Mouse (Mus musculus) neural tube, embryonic 15.5 days (tissue): Measurements from ENCODE around the gene Copg2. TPM values are rescaled to one million over a fixed set of nuclear protein-coding genes. Genes with fewer than 3 reads are reported as not detected.

Experiments
- ATAC-seq: fragments of 200-750 bp; cut with Nextera tagmentation; 2 replicates; pipeline ENCODE4 v1.8.0; 2017; ENCODE audit warnings: mild to moderate bottlenecking, moderate TSS enrichment, moderate library complexity; ENCODE audit not compliant: low FRiP score
- H3K27ac ChIP-seq: fragments of 300-500 bp; sonication (generic); replicated peaks from 2 replicates; pipeline ENCODE4 v1.5.1; 2015; ENCODE audit warnings: mild to moderate bottlenecking, inconsistent platforms
- H3K27me3 ChIP-seq: fragments of 300-500 bp; sonication (generic); replicated peaks from 2 replicates; pipeline ENCODE4 v1.6.1; 2015; ENCODE audit warnings: inconsistent platforms
- H3K36me3 ChIP-seq: fragments of 300-500 bp; sonication (generic); 2 replicates; pipeline ENCODE4 v1.6.1; 2015; ENCODE audit warnings: inconsistent platforms
- H3K4me1 ChIP-seq: fragments of 300-500 bp; sonication (generic); 2 replicates; pipeline ENCODE4 v1.6.1; 2015; ENCODE audit warnings: inconsistent platforms
- H3K4me2 ChIP-seq: fragments of 300-500 bp; sonication (generic); 2 replicates; pipeline ENCODE4 v1.6.1; 2015; ENCODE audit warnings: inconsistent platforms, mild to moderate bottlenecking, moderate library complexity
- H3K4me3 ChIP-seq: fragments of 300-500 bp; sonication (generic); replicated peaks from 2 replicates; pipeline ENCODE4 v1.5.1; 2015; ENCODE audit warnings: mild to moderate bottlenecking, inconsistent platforms
- H3K9ac ChIP-seq: fragments of 300-500 bp; sonication (generic); replicated peaks from 2 replicates; pipeline ENCODE4 v1.6.1; 2015; ENCODE audit warnings: mild to moderate bottlenecking, inconsistent platforms
- H3K9me3 ChIP-seq: fragments of 300-500 bp; sonication (generic); replicated peaks from 2 replicates; pipeline ENCODE4 v1.6.1; 2016; ENCODE audit warnings: inconsistent platforms
- WGBS: fragments of 180-500 bp; shearing (Covaris S2); methylation state at CpG from one replicate; pipeline ENCODE4 v1.1.7; 2015; ENCODE audit warnings: mixed read lengths; 5-methylcytosine and 5-hydroxymethylcytosine counted together
- polyA plus RNA-seq: library from polyadenylated mRNA; unstranded; fragments of >200 nt; fragmentation: Nextera tagmentation; extraction: Ambion mirVana; gene quantifications from 2 replicates; pipeline ENCODE4 v1.2.1, GENCODE M21; 2015

Copg2 gene
- polyA plus RNA-seq, 1 experiment from 2014 or later: 31.2 TPM

DNA sequence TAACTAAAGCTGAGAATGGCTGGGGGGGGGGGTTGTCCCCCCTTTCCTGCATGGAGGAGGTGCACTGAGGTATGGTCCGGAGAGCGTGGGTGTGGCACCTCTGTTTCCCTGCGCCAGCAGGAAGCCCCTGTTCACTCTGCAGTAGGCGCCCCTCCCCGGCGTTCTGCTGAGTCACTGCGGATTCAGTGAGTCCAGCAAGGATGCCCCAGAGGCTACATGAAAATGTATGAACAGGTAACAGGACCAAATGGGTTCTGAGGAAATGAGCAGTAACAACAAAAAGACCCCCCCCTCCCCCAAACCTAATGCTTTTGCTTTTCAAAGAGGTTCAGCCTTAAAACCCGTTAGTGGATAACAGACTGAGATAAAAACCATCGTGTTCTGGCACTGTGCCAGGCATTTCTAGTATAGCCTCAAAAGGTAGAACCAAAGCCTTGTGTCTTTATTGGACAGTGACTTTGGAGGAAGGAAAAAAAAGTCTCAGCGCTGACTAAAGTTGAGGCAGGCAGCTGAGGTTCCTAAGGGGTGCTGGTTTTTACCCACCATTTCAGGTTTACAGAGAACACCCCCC is 157.3 kb downstream of the Copg2 start:
- Histone ChIP-seq H3K4me1 (peaks cover 16% of the 10 kb centered on the region), H3K4me2 (peak overlapping the region; percentile 64), H3K9ac (peak overlapping the region; percentile 67), H3K4me3 (peak overlapping the region; percentile 48), H3K27ac (peak overlapping the region; percentile 88; the same call in 1 of the 2 replicates), H3K27me3 (no peaks in the 10 kb centered on the region), H3K36me3 (peaks cover 24% of the 10 kb centered on the region), H3K9me3 (peaks cover 24% of the 10 kb centered on the region)
- no peak for ATAC-seq
- 59% methylated on average over 10 of the region's 10 CpGs for WGBS

DNA sequence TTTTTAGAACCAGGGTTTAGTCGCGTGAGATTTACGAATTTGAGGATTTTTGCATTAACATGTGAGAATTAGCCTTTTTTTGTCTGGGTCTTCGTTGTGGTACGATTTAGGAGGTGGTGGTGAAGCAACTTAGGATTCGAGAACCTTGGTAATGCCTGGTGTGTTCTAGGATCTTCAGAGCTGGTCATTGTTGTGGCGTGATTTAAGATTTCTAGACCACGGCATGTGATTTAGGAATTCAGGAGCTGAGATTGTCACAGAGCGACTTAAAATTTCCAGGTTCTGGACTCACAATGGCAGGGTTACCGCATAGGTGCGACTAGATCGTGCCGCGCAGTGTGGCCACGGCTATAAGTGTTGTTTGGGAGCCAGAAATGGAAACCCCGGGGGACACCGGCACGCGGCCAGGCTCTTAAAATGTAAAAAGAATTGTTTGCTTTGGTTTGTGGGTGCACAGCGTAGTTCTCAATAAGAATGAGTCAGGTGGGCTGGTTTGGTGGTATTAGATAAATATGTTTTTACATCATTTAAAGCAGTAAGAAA is 158.1 kb downstream of the Copg2 start:
- Histone ChIP-seq H3K36me3 (peaks cover 17% of the 10 kb centered on the region), H3K27me3 (no peaks in the 10 kb centered on the region), H3K9me3 (peaks cover 24% of the 10 kb centered on the region), H3K4me1 (peaks cover 16% of the 10 kb centered on the region), H3K4me2 (peak overlapping the region; percentile 64), H3K4me3 (peak overlapping the region; percentile 48), H3K27ac (peak overlapping the region; percentile 88), H3K9ac (peak overlapping the region; percentile 67)
- 47% methylated on average over 20 of the region's 20 CpGs for WGBS
- ATAC-seq: no peak

DNA sequence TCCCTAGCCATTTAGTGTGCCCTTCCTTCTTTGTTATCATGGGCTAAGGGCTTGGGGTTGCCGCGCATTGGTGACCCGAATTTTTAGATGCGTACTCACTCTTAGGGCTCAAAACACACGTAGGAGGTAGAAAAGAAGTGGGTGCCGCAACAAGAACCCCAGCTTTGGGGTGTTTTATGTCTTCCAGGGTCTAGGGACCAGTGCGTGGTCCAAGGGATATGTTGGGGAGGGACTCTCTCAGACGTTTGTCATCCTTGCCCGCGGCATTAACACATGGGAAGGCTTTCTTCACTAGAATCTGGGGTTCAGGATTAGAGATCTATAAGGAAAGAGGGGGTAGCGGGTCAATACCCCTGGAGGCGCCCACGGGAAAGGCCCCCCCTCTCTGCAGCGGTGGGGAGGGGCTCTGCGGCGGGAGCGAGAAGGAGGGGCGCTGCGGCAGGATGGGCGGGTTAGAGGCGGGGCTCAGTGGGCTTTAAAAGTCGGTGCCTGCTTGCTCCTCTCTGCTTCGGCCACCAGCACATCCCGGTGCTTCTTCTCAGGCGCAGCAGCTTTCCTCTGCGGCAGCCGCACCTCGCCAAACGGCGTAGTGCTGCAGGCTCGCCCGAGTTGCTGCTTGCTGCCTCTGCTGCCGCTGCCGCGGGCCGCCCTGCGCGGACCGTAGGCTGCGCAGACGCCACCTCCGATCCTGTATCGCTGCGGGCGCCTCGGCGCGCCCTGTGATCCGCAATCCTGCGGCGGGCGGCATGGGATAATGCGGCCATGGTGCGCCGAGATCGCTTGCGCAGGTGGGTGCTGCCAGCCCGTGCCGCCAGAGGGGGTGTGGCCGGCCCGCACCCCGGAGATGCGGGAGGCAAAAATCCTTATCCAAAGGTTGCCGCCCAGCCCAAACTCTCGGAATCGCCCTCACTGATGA is 158.8 kb downstream of the Copg2 start:
- Histone ChIP-seq H3K9me3 (peaks cover 24% of the 10 kb centered on the region), H3K4me3 (peak overlapping the region; percentile 48), H3K27me3 (no peaks in the 10 kb centered on the region), H3K36me3 (peaks cover 10% of the 10 kb centered on the region; the same call in 1 of the 2 replicates), H3K4me1 (peaks cover 19% of the 10 kb centered on the region), H3K9ac (peak overlapping the region; percentile 67), H3K4me2 (peak overlapping the region; percentile 64), H3K27ac (peak overlapping the region; percentile 88)
- peak; percentile 88 for ATAC-seq
- WGBS: 48% methylated on average over 65 of the region's 66 CpGs

DNA sequence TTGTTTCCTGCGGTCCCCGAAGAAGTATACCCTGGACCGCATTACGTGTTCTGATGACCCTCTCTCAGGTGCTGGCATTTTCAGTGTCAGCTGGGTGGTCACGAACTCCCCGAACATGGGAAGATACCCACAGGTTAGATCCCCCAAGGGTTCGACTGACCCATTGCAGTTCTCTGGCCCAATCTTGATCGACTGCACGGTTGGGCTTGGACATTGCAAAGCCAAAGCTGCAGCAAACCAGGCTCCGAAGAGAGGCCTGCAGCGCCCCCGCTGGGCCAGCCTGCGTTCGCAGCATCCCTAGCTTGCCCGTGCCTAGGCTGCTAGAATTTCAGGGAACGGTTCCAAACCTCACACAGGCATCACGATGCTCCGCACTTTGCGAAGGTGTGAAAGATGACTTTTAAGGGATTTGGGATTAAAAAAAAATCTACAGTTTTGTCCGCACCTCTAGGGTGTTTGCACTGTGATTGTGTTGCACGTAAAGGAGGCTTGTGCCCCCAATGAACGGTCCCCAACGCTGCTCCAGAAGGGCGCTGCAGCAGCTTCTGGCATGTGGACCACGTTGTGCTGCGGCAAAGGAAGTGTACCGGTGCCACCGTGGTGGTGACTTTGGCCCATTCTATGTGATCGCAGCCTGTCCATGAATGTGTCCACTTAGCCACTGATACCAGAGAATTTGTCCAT is 159.6 kb downstream of the Copg2 start:
- Histone ChIP-seq H3K36me3 (peaks cover 2% of the 10 kb centered on the region; the same call in 1 of the 2 replicates), H3K9me3 (peaks cover 24% of the 10 kb centered on the region), H3K4me2 (peak overlapping the region; percentile 64), H3K9ac (peak overlapping the region; percentile 44), H3K4me1 (peaks cover 19% of the 10 kb centered on the region), H3K27ac (peak overlapping the region; percentile 88), H3K4me3 (peak overlapping the region; percentile 48), H3K27me3 (no peaks in the 10 kb centered on the region)
- peak; percentile 84 for ATAC-seq
- 58% methylated on average over 29 of the region's 29 CpGs for WGBS

DNA sequence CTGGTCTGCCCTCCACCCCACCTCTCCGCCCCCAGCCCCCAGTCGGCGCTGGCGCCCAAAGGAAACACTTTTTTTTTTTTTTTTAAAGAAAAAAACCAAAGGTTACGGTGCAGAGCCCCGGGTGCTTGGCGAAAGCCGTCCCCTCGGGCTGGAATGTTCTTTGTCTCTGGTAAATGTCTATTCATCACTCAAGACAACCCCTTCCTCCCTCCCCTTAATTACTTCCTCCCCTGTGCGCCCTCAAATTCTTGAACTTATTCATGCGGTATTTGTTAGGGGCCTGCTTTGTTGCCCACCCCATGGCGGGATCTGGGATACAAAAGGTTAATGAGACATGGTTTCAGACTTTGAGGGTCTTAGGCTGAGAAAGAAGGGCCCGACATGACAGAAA is 160.2 kb downstream of the Copg2 start:
- 54% methylated on average over 13 of the region's 13 CpGs for WGBS
- Histone ChIP-seq H3K27me3 (no peaks in the 10 kb centered on the region), H3K9ac (no peak overlapping the region), H3K4me3 (no peak overlapping the region), H3K9me3 (peaks cover 24% of the 10 kb centered on the region), H3K36me3 (no peaks in the 10 kb centered on the region), H3K4me2 (peak overlapping the region; percentile 64), H3K27ac (peak overlapping the region; percentile 88), H3K4me1 (peaks cover 19% of the 10 kb centered on the region)
- ATAC-seq: no peak

DNA sequence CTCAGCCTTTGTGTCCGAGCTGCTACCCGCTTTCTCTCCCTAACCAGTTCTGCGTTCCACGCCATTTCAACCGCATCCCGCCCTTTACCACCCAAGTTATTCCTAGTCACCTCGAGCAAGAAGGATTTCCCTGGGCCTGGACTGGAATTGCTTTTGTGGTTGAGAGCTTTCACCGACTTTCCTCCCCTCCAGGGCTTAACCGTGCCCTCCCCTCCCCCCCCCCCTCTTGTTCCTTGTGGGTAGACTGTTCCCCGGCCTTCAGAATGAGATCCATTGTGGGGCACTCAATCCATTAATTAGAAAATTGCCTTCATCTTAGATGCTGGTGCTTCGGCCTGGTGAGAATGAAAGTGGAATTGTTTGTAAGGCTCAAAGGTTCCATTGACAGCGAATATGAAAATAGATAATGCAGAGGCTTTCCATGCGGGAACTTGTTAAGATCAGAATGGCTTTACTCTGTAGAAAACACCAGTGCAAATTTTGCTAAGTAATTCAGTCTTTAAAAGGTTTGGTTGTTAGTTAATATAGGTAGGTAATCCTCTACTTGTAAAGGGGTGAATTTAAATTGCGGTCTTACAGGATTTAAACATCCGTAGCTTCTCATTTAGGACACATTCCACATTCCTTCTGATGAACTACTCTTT is 160.7 kb downstream of the Copg2 start:
- no peak for ATAC-seq
- Histone ChIP-seq H3K27me3 (no peaks in the 10 kb centered on the region), H3K4me3 (no peak overlapping the region), H3K9me3 (peaks cover 24% of the 10 kb centered on the region), H3K27ac (peak overlapping the region; percentile 88), H3K4me1 (peaks cover 19% of the 10 kb centered on the region), H3K36me3 (no peaks in the 10 kb centered on the region), H3K4me2 (peak overlapping the region; percentile 64), H3K9ac (no peak overlapping the region)
- 50% methylated on average over 15 of the region's 15 CpGs for WGBS

DNA sequence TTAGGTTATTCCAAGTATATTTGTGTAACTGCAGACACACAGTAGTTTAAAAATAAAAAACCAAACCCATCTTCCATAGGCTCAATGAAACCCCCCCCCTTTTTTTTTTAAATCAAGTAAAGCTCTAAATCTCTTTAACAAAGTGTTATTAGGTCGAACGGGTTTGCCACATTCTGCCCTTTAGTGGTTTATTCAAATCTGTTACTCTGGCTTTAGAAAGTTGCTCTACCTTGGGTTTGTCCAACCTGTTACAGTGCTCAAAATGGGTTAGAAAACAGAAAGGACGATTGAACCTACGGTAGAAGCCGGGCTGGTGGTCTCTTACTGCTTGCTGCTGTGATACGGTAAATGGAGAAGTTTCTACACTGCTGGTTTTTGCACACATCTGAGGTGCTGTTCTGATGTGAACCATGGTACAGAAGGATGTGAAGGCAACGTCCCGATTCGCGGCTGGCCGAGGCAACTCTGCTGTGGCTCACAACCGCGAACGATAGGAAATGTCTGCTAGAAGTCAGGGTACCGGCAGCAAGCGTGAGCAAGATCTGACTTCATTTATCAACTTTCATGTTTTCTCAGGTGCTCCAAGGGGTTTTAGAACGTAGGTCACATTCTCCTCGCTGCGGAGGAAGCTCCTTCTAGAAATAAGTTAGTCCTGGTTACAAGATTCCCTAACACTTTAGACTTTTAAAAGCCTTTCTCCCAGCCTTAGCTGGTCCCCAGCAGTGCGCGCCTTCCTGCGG is 161.4 kb downstream of the Copg2 start:
- WGBS: 46% methylated on average over 22 of the region's 22 CpGs
- Histone ChIP-seq H3K27ac (peak overlapping the region; percentile 58), H3K4me3 (no peak overlapping the region), H3K9ac (no peak overlapping the region), H3K4me1 (peaks cover 18% of the 10 kb centered on the region; the same call in 1 of the 2 replicates), H3K4me2 (peak overlapping the region; percentile 64), H3K27me3 (no peaks in the 10 kb centered on the region), H3K9me3 (peaks cover 24% of the 10 kb centered on the region), H3K36me3 (no peaks in the 10 kb centered on the region)
- no peak for ATAC-seq

DNA sequence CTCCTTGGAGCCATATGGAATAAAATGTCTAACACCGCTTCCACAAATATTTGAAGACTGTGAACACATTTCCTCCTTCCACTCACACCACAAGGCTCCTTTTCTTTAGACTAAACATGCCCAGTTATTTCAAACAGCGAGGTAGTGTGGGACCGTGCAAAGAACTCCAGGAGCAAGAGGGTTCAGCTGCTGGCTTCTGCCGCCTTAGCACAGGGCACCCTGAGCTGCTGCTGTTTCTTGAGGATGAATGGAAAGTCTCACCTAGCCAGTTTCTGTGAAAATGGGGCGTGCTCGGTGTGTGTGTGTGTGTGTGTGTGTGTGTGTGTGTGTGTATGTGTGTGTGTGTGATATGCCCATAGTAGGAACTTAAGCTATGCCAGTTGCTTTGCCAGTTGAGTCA is 162.1 kb downstream of the Copg2 start:
- H3K27me3 ChIP-seq: no peaks in the 10 kb centered on the region
- H3K4me1 ChIP-seq: peaks cover 24% of the 10 kb centered on the region; the same call in 1 of the 2 replicates
- H3K27ac ChIP-seq: no peak overlapping the region
- H3K9ac ChIP-seq: no peak overlapping the region
- H3K9me3 ChIP-seq: peaks cover 24% of the 10 kb centered on the region
- no peak overlapping the region for H3K4me2 ChIP-seq
- 56% methylated on average over 6 of the region's 6 CpGs for WGBS
- H3K36me3 ChIP-seq: no peaks in the 10 kb centered on the region
- no peak for ATAC-seq
- no peak overlapping the region for H3K4me3 ChIP-seq

DNA sequence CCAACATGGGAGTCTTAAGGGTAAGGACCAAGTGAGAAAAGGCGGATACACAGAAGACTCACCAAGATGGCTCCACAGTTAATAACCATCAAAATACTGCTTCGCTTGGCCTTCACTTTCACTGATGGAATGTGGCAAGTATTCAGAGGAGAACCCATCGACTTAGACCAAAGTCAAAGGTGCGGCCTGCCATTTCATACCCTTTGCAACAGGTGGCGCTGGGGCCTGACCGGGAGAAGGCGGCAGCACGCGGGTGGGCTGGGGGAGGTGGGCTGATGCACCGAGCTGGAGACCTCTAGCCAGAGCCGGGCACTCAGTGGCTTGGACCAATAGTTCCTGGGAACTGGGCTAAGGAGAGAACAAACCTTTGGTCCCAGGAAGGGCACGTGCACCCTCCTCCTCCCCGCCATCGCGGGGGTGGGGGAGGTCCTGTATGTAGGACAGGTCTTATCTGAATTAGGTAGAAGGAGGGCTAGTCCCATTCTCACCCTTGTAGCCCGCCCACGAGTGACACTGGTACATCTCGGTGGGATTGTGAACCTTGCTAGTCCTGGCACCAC is 163.9 kb downstream of the Copg2 start:
- Histone ChIP-seq H3K27me3 (no peaks in the 10 kb centered on the region), H3K9ac (no peak overlapping the region), H3K4me2 (no peak overlapping the region), H3K36me3 (no peaks in the 10 kb centered on the region), H3K9me3 (peaks cover 14% of the 10 kb centered on the region), H3K4me3 (no peak overlapping the region), H3K27ac (no peak overlapping the region), H3K4me1 (peaks cover 24% of the 10 kb centered on the region; the same call in 1 of the 2 replicates)
- 52% methylated on average over 18 of the region's 18 CpGs for WGBS
- ATAC-seq: no peak

DNA sequence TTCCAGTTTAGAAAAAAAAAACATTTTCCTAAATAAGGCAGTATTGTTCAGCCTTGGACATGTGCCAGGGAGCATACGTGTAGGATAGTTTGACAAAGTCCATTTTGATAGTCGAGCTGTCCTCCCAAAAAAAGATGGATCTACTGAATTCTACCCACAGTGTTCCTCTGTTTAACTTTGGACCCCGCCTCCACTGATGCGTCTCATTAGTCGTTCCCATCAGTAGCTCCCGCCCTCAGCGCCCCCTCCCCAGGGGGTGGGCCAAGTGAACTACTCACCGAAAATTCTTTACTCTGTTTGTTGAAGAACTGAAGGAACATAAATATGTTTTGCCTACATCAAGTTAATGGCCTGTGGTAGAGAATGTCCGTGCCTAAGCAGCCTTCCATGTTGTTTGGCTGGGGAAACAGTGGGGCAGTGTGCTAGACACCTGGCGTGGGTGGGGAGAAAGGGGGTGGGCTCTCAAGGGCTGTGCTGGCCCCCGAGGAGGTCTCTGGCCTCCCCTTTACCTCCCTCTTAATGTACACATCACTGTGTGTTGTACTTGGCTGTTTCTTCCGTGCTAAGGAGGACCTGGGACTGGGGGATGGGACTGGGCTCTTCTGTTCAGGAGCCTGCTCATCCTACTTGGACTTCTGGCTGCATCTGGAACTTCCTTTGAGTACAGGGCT is 166.2 kb downstream of the Copg2 start:
- Histone ChIP-seq H3K4me3 (no peak overlapping the region), H3K27ac (no peak overlapping the region), H3K9me3 (no peaks in the 10 kb centered on the region), H3K27me3 (no peaks in the 10 kb centered on the region), H3K36me3 (no peaks in the 10 kb centered on the region), H3K4me1 (peaks cover 20% of the 10 kb centered on the region; the same call in 1 of the 2 replicates), H3K9ac (no peak overlapping the region), H3K4me2 (no peak overlapping the region)
- ATAC-seq: no peak
- WGBS: 50% methylated on average over 12 of the region's 12 CpGs
